Mouse (Mus musculus) gastrocnemius, postnatal 14 days (tissue): ENCODE results near the gene Lim2. TPM values are rescaled to one million over a fixed set of nuclear protein-coding genes. Genes with fewer than 3 reads are reported as not detected.
A peak's percentile ranks its signal among the peaks of the same experiment; 100 is the strongest.

Experiments used
- DNase-seq: peaks from one replicate; pipeline ENCODE4 v3.0.0; 2021; ENCODE audit warnings: mixed read lengths
- intact Hi-C: fragments of 180-260 bp; cut with DNase I; formaldehyde crosslinking; loops from one replicate; pipeline ENCODE4 v1.15.1; 2025; ENCODE audit warnings: low total_unique reads
- total RNA-seq, 2 experiments: library from RNA; stranded (reverse); gene quantifications; 2 replicates each; pipeline ENCODE4 v1.2.3; 2021

Lim2 gene
- total RNA-seq, 2 experiments from 2014 or later = not detected

DNA sequence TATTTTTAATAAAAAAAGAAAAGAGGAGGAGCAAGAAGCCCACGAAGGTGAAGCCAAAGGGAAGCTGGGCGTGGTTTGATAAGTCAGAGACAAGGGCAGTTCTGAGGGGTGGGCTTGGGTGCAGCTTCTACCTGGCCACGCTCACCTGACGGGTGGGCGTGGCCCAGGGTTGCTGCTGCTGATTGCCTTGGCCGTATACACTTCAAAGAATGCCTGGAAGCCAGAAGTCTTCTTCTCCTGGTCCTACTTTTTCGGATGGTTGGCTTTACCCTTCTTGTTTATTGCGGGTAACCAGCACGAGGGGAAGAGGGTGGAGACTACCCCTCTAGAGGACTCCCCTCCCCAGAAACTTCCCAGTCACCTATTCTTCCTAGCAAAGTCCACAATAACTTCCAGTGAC is 15.2 kb downstream of the Lim2 start:
- no peak for DNase-seq
- intact Hi-C loops = no loop called here

DNA sequence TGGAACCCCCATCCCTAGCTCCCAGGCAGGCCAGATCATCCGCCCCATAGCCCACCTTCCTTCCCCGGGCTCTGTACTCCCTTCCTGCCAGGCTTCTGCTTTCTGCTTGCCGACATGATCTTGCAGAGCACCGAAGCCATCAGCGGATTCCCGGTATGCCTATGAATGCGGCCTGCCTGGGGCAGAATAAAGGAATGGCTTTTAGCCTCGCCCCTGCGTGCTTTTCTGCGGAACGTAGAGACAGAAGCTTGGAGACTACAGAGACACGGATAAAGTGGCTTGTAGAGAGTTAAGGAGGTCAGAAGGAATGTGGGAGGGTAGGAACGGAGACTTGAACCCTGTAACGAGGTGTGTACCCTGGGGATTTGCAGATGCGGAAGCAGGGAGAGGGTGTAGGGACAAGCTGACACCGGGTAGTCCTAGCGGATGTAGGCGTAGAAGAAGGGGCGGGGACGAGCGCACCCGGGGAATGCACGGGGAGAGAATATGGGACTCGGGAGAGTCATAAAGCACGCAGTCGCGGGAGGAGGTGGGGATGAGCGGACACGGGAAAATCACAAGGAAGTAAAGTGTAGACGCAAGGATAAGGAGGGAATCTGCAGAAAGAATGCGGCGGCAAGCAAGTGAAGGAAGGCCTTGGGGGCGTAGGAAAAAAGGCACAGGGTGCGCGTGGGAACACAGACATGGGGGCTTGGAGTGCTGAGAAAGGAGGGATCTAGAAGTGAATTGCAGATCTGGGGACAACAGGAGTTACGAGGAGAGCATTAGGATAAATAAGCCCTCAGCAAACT is 15.9 kb downstream of the Lim2 start:
- DNase-seq = peak; percentile 80
- intact Hi-C loops = no loop called here

DNA sequence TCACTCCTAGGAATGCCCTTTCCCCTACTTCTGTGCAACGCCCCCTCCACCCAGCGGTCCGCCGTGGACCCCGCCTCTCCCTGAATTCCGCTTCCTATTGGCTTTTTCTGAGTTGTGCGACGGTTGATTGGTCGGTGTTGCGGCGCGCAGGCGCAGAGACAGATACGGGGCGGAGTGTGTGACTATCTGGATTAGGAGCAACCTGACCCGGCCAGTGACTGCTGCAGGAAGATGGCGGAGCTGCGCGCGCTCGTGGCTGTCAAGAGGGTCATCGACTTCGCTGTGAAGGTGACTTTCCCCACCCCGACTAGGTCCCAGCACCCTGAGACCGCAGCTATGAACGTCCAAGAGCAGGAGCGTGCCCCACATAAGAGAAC is 16.4 kb downstream of the Lim2 start, which contains the start of the genes Etfb and Gm45233:
TSS of gene Etfb (plus strand) at position 167 of the 377 bp plus-strand sequence.
TSS of gene Gm45233 (plus strand) at position 212 of the 377 bp plus-strand sequence.
- intact Hi-C loops = no loop called here
- DNase-seq = peak; percentile 94

DNA sequence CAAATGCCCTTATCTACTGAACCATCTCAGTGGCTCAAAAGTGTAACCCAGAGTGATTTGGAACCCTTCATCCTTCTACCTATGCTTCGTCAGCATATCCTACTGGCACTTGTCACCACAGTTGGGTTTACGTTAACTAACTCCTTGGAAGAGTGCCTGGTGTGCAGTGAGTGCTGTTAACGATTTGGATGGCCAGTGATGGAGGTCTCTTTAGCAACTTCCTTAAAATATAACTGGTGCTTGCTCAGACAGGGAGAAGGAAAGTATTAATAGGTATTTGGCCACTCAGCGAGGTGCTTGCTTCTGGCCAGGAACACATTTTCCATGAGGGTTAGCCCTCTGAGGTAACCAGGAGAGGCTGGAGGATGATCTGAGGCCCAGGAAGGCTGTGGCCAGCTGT is 20.3 kb downstream of the Lim2 start:
- intact Hi-C loops = no loop called here

GRCm38 (mm10) chr7:43448246-43448645 is 20.8 kb downstream of the Lim2 start:
- intact Hi-C loops = no loop called here
- DNase-seq = no peak

More for the DNA sequence above, 20.3 kb downstream of the Lim2 start:
- DNase-seq = no peak

DNA sequence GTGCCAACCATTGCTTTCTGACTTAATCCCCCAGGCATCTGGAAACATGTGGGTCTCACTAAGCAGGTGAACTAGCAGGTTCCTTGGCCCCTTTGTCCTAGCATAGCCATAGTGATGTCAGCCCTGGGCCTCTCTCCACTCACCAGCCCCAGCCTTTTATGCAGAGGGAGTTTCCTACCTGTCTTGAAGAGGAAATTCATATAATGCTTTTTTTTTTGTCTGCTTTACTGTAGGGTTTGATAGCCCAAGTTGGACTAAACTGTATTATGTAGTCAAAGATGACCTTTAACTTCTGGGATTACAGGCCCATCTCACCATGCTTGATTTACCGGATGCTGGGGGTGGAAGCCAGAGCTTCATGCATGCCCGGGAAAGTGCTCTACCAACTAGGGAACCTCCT is 22.3 kb downstream of the Lim2 start:
- intact Hi-C loops = no loop called here
- no peak for DNase-seq

GRCm38 (mm10) chr7:43451726-43452125 is 24.3 kb downstream of the Lim2 start:
- DNase-seq = no peak
- intact Hi-C loops = no loop called here

DNA sequence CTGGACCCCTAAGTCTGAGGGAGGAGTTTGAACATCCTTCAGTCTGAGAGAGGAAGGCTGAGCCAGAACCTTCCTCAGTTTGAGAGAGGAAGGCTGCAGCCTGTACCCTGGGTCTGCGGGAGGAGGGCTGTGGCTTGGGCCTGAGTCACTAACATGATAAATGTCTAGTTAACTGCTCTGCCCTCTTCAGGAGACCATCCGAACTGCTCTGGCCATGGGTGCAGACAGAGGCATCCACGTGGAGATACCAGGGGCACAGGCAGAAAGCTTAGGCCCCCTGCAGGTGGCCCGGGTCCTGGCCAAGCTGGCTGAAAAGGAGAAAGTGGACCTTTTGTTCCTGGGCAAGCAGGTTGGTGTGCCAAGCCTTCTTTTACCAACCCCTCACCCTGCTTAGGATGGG is 25.1 kb downstream of the Lim2 start:
- intact Hi-C loops = no loop called here
- no peak for DNase-seq

DNA sequence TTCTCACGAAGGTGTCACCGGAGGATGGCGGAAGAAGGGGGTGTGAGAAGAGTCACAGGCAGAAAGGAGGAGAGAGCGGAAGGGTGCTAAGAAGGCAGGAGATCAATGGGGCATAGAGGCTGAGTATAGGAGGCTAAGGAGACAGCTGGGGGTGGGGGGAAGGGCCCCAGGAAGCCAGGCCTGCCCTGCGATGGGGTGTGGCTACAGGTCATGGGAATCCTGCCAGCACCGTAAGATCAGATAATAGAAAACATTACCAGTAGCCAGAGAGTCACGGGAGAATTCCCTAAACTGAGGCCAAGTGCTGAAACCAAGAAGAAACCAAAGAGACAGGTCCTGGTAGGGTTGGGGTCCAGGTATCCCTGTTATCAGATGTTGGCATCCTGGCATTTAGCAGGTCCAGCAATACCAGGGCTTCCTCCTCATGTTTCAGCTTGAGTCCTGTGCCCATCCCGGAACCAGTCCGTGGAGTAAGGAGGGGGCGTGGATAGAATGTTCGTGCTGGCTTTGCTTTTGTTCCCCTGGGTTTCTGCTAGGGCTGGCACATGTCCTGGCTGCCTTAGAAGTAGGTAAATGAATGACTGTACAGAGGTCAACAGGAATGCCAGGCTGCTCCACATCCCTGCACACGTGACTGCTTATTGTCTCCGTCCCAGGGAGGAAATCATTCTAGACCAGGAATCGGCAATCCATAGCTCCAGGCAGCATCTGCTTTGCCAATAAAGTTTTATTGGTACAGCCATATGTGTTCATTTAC is 26.3 kb downstream of the Lim2 start:
- intact Hi-C loops = no loop called here
- no peak for DNase-seq

DNA sequence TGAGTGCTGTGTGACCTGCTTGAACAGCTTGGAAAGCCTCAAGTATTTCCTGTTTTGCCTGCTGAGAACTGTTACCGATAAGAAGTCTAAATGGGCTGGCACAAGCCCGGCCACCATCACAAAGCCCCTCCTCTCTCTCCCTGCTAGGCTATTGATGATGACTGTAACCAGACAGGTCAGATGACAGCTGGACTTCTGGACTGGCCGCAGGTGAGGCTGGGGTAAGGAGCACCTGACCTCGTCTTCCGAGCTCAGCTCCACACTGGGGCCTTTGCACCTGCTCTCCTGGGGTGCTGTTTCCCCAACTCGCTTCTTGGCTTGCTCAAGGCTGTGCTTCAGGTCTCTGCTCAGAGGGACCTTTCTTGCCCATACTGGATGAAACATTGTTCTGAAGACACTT is 26.9 kb downstream of the Lim2 start:
- intact Hi-C loops = no loop called here

DNA sequence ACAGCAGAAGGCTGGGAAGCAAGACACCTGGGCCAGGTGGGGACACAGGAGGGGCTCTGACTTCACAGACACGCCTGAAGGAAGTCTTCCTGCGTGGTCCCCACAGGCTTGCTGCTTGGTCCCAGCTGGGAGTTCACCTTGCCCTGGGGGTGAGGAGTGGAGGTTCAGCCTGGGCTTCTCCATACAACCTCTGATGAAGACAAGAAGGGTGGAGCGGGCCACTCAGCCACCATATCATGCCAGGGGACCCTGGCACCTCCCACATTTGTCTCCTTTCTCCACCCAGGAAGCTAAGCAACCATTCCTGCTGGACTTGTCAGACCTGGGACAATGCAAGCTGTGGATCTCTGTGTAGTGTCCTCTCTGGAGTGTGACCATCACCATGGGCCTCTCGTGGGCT is 35.4 kb downstream of the Lim2 start, which contains the start of gene Vsig10l:
TSS of gene Vsig10l (plus strand) at position 301 of the 400 bp plus-strand sequence.
- DNase-seq = no peak
- intact Hi-C loops = loop anchor here (5.0 kb wide), 1 partner anchor 36 kb away; the partner anchor contains the start of gene Lim2

More for the DNA sequence above, 26.9 kb downstream of the Lim2 start:
- DNase-seq = no peak

- intact Hi-C loops = loop anchor here (5.0 kb wide), 1 partner anchor 37 kb away; the partner anchor contains the start of gene Lim2
- no peak for DNase-seq
These were observed 36.5 kb downstream of the Lim2 start for GRCm38 (mm10) chr7:43463976-43464375.

DNA sequence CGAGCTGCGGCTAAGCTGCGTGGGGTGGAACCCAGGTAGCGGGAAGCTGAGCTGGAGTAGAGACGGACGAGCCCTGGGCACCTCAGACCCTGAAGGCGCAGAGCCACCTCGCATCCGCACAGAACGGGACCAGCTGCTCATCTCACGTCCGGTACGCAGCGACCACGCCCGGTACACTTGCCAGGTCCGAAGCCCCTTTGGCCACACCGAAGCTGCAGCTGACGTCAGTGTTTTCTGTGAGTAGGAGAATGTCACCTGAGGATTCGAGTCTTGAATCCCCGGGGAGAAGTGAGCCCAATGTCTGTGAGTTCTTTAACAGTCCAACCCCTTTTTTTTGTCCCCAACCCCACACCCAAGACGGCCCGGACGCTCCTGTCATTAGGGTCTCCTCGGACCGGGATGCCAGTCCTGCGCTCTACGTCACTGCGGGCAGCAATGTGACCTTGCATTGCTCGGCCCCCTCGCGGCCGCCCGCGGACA is 37.4 kb downstream of the Lim2 start:
- DNase-seq = no peak
- intact Hi-C loops = loop anchor here (5.0 kb wide), 1 partner anchor 38 kb away; the partner anchor contains the start of gene Lim2

DNA sequence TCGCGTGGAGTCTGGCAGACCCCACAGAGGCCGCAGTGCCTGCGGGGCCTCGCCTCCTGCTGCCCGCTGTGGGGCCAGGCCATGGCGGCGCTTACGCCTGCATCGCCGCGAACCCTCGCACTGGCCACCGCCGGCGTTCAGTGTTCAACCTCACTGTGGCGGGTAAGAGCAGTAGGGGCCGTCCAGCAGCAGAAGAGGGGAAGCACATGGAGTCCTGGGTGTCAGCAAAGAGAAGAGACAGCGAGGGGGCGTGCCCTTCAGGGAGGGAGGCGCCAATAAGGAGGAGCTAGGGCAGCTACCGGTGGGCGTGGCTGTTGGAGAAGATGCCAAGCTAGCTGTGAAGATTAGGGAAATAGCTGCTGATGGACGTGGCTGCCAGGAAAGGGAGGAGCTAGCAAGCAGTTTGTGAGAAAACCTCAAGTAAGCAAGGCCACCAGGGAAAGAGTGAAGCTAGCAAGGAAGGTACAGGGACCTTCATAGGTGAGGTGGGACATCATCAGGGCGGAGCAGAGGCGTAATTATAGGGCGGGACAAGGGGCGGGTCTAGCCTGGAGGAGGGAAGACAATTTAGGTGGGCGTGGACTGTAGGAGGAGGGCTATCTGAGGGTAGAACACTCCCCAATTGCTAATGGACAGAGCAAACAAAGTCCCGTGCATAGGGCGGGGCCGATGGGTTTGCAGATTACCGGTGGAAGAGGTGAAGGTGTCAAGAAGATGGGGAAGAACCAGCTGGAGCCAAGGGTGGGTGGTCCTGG is 38.1 kb downstream of the Lim2 start:
- intact Hi-C loops = no loop called here
- DNase-seq = peak; percentile 88

- intact Hi-C loops = no loop called here
- peak; percentile 88 for DNase-seq
These were observed 38.7 kb downstream of the Lim2 start for GRCm38 (mm10) chr7:43466099-43466694.

- DNase-seq = no peak
- intact Hi-C loops = no loop called here
These were observed 42.9 kb downstream of the Lim2 start for GRCm38 (mm10) chr7:43470373-43470772.

GRCm38 (mm10) chr7:43475706-43476105 is 48.2 kb downstream of the Lim2 start:
- DNase-seq = no peak
- intact Hi-C loops = no loop called here

DNA sequence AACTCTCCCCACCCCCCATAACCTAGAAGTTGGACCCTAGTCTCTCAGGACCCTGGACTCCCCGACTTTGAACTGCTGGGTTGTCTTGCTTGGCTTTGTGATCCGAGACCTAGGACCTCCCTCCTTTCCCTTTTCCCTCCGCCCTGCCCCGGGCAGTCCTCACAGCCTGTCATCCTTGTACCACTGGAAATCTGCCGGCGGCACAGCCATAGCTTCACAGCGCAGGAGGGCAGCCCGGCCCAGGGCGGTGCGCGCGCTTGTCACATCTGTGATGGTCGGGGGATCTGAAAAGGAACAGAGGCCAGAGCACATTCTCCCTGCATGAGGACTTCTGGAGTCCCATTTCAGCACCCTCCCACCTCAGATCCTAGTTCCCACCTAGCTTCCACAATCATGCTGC is 48.9 kb downstream of the Lim2 start:
- DNase-seq = no peak
- intact Hi-C loops = no loop called here

DNA sequence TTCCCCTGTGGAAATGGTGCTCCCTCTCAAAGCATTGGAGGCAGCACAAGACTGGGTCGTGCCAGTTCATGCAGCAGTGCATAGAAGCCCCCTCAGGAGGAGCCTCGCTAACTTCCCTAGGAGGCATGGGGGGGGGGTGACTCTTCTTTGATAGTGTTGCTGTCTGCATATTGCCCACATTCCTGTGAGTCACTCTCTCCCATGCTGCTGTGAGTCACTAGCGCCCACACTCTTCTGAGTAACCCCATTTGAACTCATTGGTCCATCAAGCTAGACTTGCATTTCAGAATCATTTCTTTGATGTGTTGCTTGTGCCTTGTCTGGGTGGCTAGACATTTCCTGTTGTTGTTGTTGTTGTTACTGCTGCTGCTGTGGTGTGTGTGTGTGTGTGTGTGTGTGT is 53.7 kb downstream of the Lim2 start:
- intact Hi-C loops = no loop called here
- DNase-seq = no peak
